Comparison of ENCODE assay signal across 23 mouse cellular contexts in genomic region chr3:26832954-26833353, GRCm38 (mm10).
DNase-seq lines count a peak whose midpoint lies in the region; ATAC-seq and TF ChIP-seq lines count a peak whose summit lies in the region.
"Had no signal": no experiment of that assay in that cellular context is flagged by ENCODE, and none has a peak within 500 bp of the region (broad histone marks: within the 10 kb centered on the region; RNA-seq: fewer than 3 reads in every experiment).

No protein-coding gene starts in this region.

- no peaks in the 10 kb centered on the region for H3K9me3 ChIP-seq in heart, embryonic 14.5 days (ENCODE audit: control insufficient read depth, low read length)
- H3K9me3 ChIP-seq in heart, embryonic 11.5 days (replicated peaks; ENCODE audit: control insufficient read depth, low read length): no peaks in the 10 kb centered on the region
- H3K9me3 ChIP-seq in lung, embryonic 14.5 days (ENCODE audit: low read depth, low read length): no peaks in the 10 kb centered on the region
- H3K9me3 ChIP-seq in limb, embryonic 15.5 days: no peaks in the 10 kb centered on the region
- H3K9me3 ChIP-seq: embryonic facial prominence, embryonic 12.5 days; forebrain, embryonic 15.5 days; heart, embryonic 12.5 days; hindbrain, embryonic 10.5 days had no signal

- no peak overlapping the region for H3K9ac ChIP-seq in heart, embryonic 14.5 days (ENCODE audit: low read length)
- no peak overlapping the region for H3K9ac ChIP-seq in heart, embryonic 11.5 days (ENCODE audit: low read depth, low read length)
- no peak overlapping the region for H3K9ac ChIP-seq in lung, embryonic 14.5 days
- no peak overlapping the region for H3K9ac ChIP-seq in limb, embryonic 15.5 days
- H3K9ac ChIP-seq: embryonic facial prominence, embryonic 12.5 days; forebrain, embryonic 15.5 days; heart, embryonic 12.5 days; hindbrain, embryonic 14.5 days had no signal

- peak; percentile 56; the same call in 1 of the 2 replicates for ATAC-seq in heart, embryonic 14.5 days (ENCODE audit: insufficient number of reproducible peaks, insufficient read depth, low FRiP score, low read depth)
- no peak for ATAC-seq in heart, embryonic 11.5 days (replicated peaks; ENCODE audit: insufficient number of reproducible peaks, low FRiP score, low TSS enrichment)
- ATAC-seq in lung, embryonic 14.5 days (ENCODE audit: insufficient read depth): peak; percentile 54; the same call in 1 of the 2 replicates
- 0 out of 2 replicates have a peak, but pooled peaks have one; percentile 67 for ATAC-seq in limb, embryonic 15.5 days (ENCODE audit: insufficient number of reproducible peaks, low FRiP score, low TSS enrichment, low read depth)
- ATAC-seq: activated CD4-positive, CD25-positive, alpha-beta regulatory T cell, adult 4 months; inflammation-experienced regulatory T-cells, adult 6 months; intestine, postnatal 0 days; Patski had no signal

- intact Hi-C loops in heart, postnatal 10 days (cut with DNase I): no loop called here

- peaks cover 0 to 7% of the 10 kb centered on the region in 2 experiments; a peak in 3 of 4 replicates for H3K4me1 ChIP-seq in heart, embryonic 14.5 days (ENCODE audit: control insufficient read depth in 2 of 2, insufficient read depth in 2 of 2, low read length in 2 of 2)
- H3K4me1 ChIP-seq in heart, embryonic 11.5 days (ENCODE audit: control insufficient read depth, insufficient read depth, low read length): no peaks in the 10 kb centered on the region; the same call in 1 of the 2 replicates
- no peaks in the 10 kb centered on the region for H3K4me1 ChIP-seq in lung, embryonic 14.5 days (ENCODE audit: insufficient read depth)
- H3K4me1 ChIP-seq in limb, embryonic 15.5 days: peaks cover 5% of the 10 kb centered on the region; the same call in 1 of the 2 replicates
- H3K4me1 ChIP-seq: embryonic facial prominence, embryonic 12.5 days; heart, embryonic 12.5 days had no signal

- DNase-seq in heart, adult 8-10 months (ENCODE audit: low spot score): no peak
- DNase-seq in heart, postnatal 10 days: peak; percentile 3
- peak; percentile 40 for DNase-seq in lung, embryonic 14.5 days
- DNase-seq in lung, adult 18-20 months: no peak
- DNase-seq: adrenal gland, postnatal 25 days; cerebellum, adult 2 months; cerebellum, postnatal 25 days; gastrocnemius, adult 2 months; gastrocnemius, postnatal 25 days; kidney, adult 8-10 months had no signal

- TF ChIP-seq CTCF in lung, embryonic 14.5 days (IDR thresholded peaks at IDR 0.05; ENCODE audit: low read depth): no peak

- WGBS in heart, embryonic 14.5 days: 46% methylated on average over 5 of the region's 5 CpGs
- 79% methylated on average over 5 of the region's 5 CpGs for WGBS in heart, embryonic 11.5 days (ENCODE audit: insufficient replicate concordance)
- 66% methylated on average over 5 of the region's 5 CpGs for WGBS in lung, embryonic 14.5 days
- 54% methylated on average over 5 of the region's 5 CpGs for WGBS in limb, embryonic 15.5 days

- H3K4me2 ChIP-seq in heart, embryonic 14.5 days (ENCODE audit: low read length): no peak overlapping the region
- H3K4me2 ChIP-seq in heart, embryonic 11.5 days: no peak overlapping the region
- H3K4me2 ChIP-seq in lung, embryonic 14.5 days: no peak overlapping the region
- no peak overlapping the region for H3K4me2 ChIP-seq in limb, embryonic 15.5 days
- H3K4me2 ChIP-seq: embryonic facial prominence, embryonic 12.5 days; forebrain, embryonic 15.5 days; heart, embryonic 12.5 days; hindbrain, embryonic 14.5 days had no signal

- H3K36me3 ChIP-seq in heart, embryonic 14.5 days (ENCODE audit: control insufficient read depth, insufficient read depth, low read length): no peaks in the 10 kb centered on the region
- H3K36me3 ChIP-seq in heart, embryonic 11.5 days (ENCODE audit: control insufficient read depth, insufficient read depth, low read length): no peaks in the 10 kb centered on the region
- H3K36me3 ChIP-seq in lung, embryonic 14.5 days (ENCODE audit: insufficient read depth): no peaks in the 10 kb centered on the region
- H3K36me3 ChIP-seq in limb, embryonic 15.5 days: no peaks in the 10 kb centered on the region
- H3K36me3 ChIP-seq: embryonic facial prominence, embryonic 12.5 days; forebrain, embryonic 15.5 days; heart, embryonic 12.5 days; hindbrain, embryonic 10.5 days had no signal

- no peaks in the 10 kb centered on the region for H3K27me3 ChIP-seq in heart, embryonic 14.5 days (ENCODE audit: control insufficient read depth, insufficient read depth, low read length)
- no peaks in the 10 kb centered on the region for H3K27me3 ChIP-seq in heart, embryonic 11.5 days (ENCODE audit: control insufficient read depth, insufficient read depth, low read length)
- no peaks in the 10 kb centered on the region for H3K27me3 ChIP-seq in lung, embryonic 14.5 days (ENCODE audit: insufficient read depth, low read length)
- H3K27me3 ChIP-seq in limb, embryonic 15.5 days: no peaks in the 10 kb centered on the region
- H3K27me3 ChIP-seq: CH12.LX; embryonic facial prominence, embryonic 12.5 days; forebrain, embryonic 15.5 days; heart, embryonic 12.5 days had no signal

- no peak overlapping the region for H3K27ac ChIP-seq in heart, embryonic 14.5 days (replicated peaks in 1 of 2; ENCODE audit: control insufficient read depth in 1 of 2, insufficient read depth in 1 of 2, low read depth in 2 of 2, low read length in 2 of 2)
- H3K27ac ChIP-seq in heart, embryonic 11.5 days (ENCODE audit: low read depth, low read length): no peak overlapping the region
- no peak overlapping the region for H3K27ac ChIP-seq in lung, embryonic 14.5 days (ENCODE audit: low read depth)
- peak overlapping the region; percentile 18; the same call in 1 of the 2 replicates for H3K27ac ChIP-seq in limb, embryonic 15.5 days
- H3K27ac ChIP-seq: embryonic facial prominence, embryonic 12.5 days; forebrain, embryonic 15.5 days; gastrocnemius, adult 2 months; hindbrain, embryonic 10.5 days; hindbrain, embryonic 14.5 days had no signal

- no peak overlapping the region for H3K4me3 ChIP-seq in heart, embryonic 14.5 days (ENCODE audit: control insufficient read depth in 1 of 2, insufficient read depth in 1 of 2, low read depth in 1 of 2, low read length in 2 of 2)
- H3K4me3 ChIP-seq in heart, embryonic 11.5 days (ENCODE audit: low read depth, low read length): no peak overlapping the region
- no peak overlapping the region for H3K4me3 ChIP-seq in lung, embryonic 14.5 days (ENCODE audit: low read depth, low read length)
- H3K4me3 ChIP-seq in limb, embryonic 15.5 days: no peak overlapping the region
- H3K4me3 ChIP-seq: embryonic facial prominence, embryonic 12.5 days; forebrain, embryonic 15.5 days; gastrocnemius, adult 2 months; heart, embryonic 12.5 days; hindbrain, embryonic 10.5 days had no signal

Comparison
In these comparisons a context has a peak if more than half of its experiments do, and no peak if none do; other contexts are left out.
1. DNase-seq: peak in heart, postnatal 10 days (2 of 2) and lung, embryonic 14.5 days (single experiment); none in heart, adult 8-10 months (single experiment) and lung, adult 18-20 months (0 of 2).